Mouse (Mus musculus) neural tube, embryonic 11.5 days (tissue): ENCODE results near the gene E130114P18Rik. TPM values are rescaled to one million over a fixed set of nuclear protein-coding genes. Genes with fewer than 3 reads are reported as not detected.
A peak's percentile ranks its signal among the peaks of the same experiment; 100 is the strongest.

ENCODE experiments used
- ATAC-seq: fragments of 200-750 bp; cut with Nextera tagmentation; 2 replicates; pipeline ENCODE4 v1.8.0; 2017; ENCODE audit warnings: moderate number of reproducible peaks, mild to moderate bottlenecking, moderate TSS enrichment, moderate library complexity; ENCODE audit not compliant: insufficient read depth, low FRiP score, low TSS enrichment
- DNase-seq: peaks from one replicate; pipeline ENCODE4 v3.0.0-alpha.2; 2015; ENCODE audit warnings: low spot score
- H3K27ac ChIP-seq: fragments of 300-500 bp; sonication (generic); 2 replicates; pipeline ENCODE4 v1.5.1; 2014; ENCODE audit warnings: low read depth, mild to moderate bottlenecking, low read length
- H3K27me3 ChIP-seq: fragments of 300-500 bp; sonication (generic); 2 replicates; pipeline ENCODE4 v1.6.1; 2014; ENCODE audit warnings: mild to moderate bottlenecking, low read length, mixed read lengths; ENCODE audit not compliant: control insufficient read depth, insufficient read depth
- H3K36me3 ChIP-seq: fragments of 300-500 bp; sonication (generic); 2 replicates; pipeline ENCODE4 v1.6.1; 2014; ENCODE audit warnings: mild to moderate bottlenecking, low read length, moderate library complexity, mixed read lengths; ENCODE audit not compliant: control insufficient read depth, insufficient read depth
- H3K4me1 ChIP-seq: fragments of 300-500 bp; sonication (generic); 2 replicates; pipeline ENCODE4 v1.6.1; 2014; ENCODE audit warnings: low read length, mixed read lengths; ENCODE audit not compliant: control insufficient read depth, insufficient read depth
- H3K4me2 ChIP-seq: fragments of 300-500 bp; sonication (generic); 2 replicates; pipeline ENCODE4 v1.6.1; 2014; ENCODE audit warnings: low read depth, mild to moderate bottlenecking, moderate library complexity
- H3K4me3 ChIP-seq: fragments of 300-500 bp; sonication (generic); 2 replicates; pipeline ENCODE4 v1.5.1; 2014; ENCODE audit warnings: low read depth, low read length
- H3K9ac ChIP-seq: fragments of 300-500 bp; sonication (generic); 2 replicates; pipeline ENCODE4 v1.6.1; 2014; ENCODE audit warnings: mild to moderate bottlenecking, low read length
- H3K9me3 ChIP-seq: fragments of 300-500 bp; sonication (generic); 2 replicates; pipeline ENCODE4 v1.6.1; 2016; ENCODE audit warnings: low read length; ENCODE audit not compliant: control insufficient read depth
- WGBS: fragments of 180-500 bp; shearing (Covaris S2); extraction: QIAGEN DNeasy Blood & Tissue Kit; methylation state at CpG from one replicate; pipeline ENCODE4 v1.1.7; 2014; 5-methylcytosine and 5-hydroxymethylcytosine counted together
- polyA plus RNA-seq: library from polyadenylated mRNA; unstranded; fragments of >200 nt; fragmentation: Nextera tagmentation; extraction: Ambion mirVana; gene quantifications from 2 replicates; pipeline ENCODE4 v1.2.1, GENCODE M21; 2014

Gene E130114P18Rik
- polyA plus RNA-seq, 1 experiment from 2014 or later, result 9.1 TPM

- Histone ChIP-seq H3K9ac (no peak overlapping the region), H3K4me3 (no peak overlapping the region), H3K4me2 (no peak overlapping the region), H3K9me3 (no peaks in the 10 kb centered on the region), H3K36me3 (no peaks in the 10 kb centered on the region), H3K27me3 (no peaks in the 10 kb centered on the region), H3K4me1 (0 out of 2 replicates have a peak, but pooled peaks cover 6% of the 10 kb centered on the region), H3K27ac (no peak overlapping the region)
- DNase-seq (no peak), ATAC-seq (no peak)
- 77% methylated on average over 4 of the region's 4 CpGs for WGBS
Measured at GRCm38 (mm10) chr4:97809582-97810295, 31.9 kb upstream of the E130114P18Rik start.

GRCm38 (mm10) chr4:97808885-97809284 is 31.0 kb upstream of the E130114P18Rik start:
- DNase-seq (no peak), ATAC-seq (no peak)
- no peaks in the 10 kb centered on the region for H3K36me3 ChIP-seq
- H3K9me3 ChIP-seq, result no peaks in the 10 kb centered on the region
- no peaks in the 10 kb centered on the region for H3K27me3 ChIP-seq
- WGBS, result 88% methylated on average over 3 of the region's 3 CpGs
- H3K4me3 ChIP-seq, result no peak overlapping the region
- 0 out of 2 replicates have a peak, but pooled peaks cover 9% of the 10 kb centered on the region for H3K4me1 ChIP-seq
- no peak overlapping the region for H3K9ac ChIP-seq
- H3K4me2 ChIP-seq, result no peak overlapping the region
- H3K27ac ChIP-seq, result no peak overlapping the region

- DNase-seq, result no peak
Measured at GRCm38 (mm10) chr4:97806924-97807323, 29.0 kb upstream of the E130114P18Rik start.

GRCm38 (mm10) chr4:97805896-97806808 is 28.3 kb upstream of the E130114P18Rik start:
- DNase-seq (peak; percentile 15), ATAC-seq (peak; percentile 88)
- H3K9ac ChIP-seq, result no peak overlapping the region
- no peaks in the 10 kb centered on the region for H3K9me3 ChIP-seq
- H3K4me2 ChIP-seq, result no peak overlapping the region
- 0 out of 2 replicates have a peak, but pooled peaks cover 2% of the 10 kb centered on the region for H3K36me3 ChIP-seq
- no peaks in the 10 kb centered on the region for H3K27me3 ChIP-seq
- no peak overlapping the region for H3K4me3 ChIP-seq
- no peak overlapping the region for H3K27ac ChIP-seq
- H3K4me1 ChIP-seq, result 0 out of 2 replicates have a peak, but pooled peaks cover 10% of the 10 kb centered on the region
- WGBS, result 46% methylated on average over 7 of the region's 7 CpGs

More at GRCm38 (mm10) chr4:97806924-97807323, 29.0 kb upstream of the E130114P18Rik start:
- Histone ChIP-seq H3K36me3 (0 out of 2 replicates have a peak, but pooled peaks cover 2% of the 10 kb centered on the region), H3K4me3 (no peak overlapping the region), H3K4me2 (no peak overlapping the region), H3K27me3 (no peaks in the 10 kb centered on the region), H3K9me3 (no peaks in the 10 kb centered on the region), H3K4me1 (0 out of 2 replicates have a peak, but pooled peaks cover 10% of the 10 kb centered on the region), H3K9ac (no peak overlapping the region), H3K27ac (no peak overlapping the region)
- 80% methylated on average over 2 of the region's 2 CpGs for WGBS
- peak; percentile 62; the same call in 1 of the 2 replicates for ATAC-seq

- no peak overlapping the region for H3K4me3 ChIP-seq
- WGBS, result 47% methylated on average over 2 of the region's 2 CpGs
- no peak overlapping the region for H3K9ac ChIP-seq
- DNase-seq (no peak), ATAC-seq (no peak)
- H3K9me3 ChIP-seq, result no peaks in the 10 kb centered on the region
- no peak overlapping the region for H3K27ac ChIP-seq
- no peaks in the 10 kb centered on the region for H3K27me3 ChIP-seq
- 0 out of 2 replicates have a peak, but pooled peaks cover 2% of the 10 kb centered on the region for H3K36me3 ChIP-seq
- H3K4me2 ChIP-seq, result no peak overlapping the region
- H3K4me1 ChIP-seq, result 0 out of 2 replicates have a peak, but pooled peaks cover 10% of the 10 kb centered on the region
Measured at GRCm38 (mm10) chr4:97805255-97805654, 27.4 kb upstream of the E130114P18Rik start.

- 0 out of 2 replicates have a peak, but pooled peaks cover 10% of the 10 kb centered on the region for H3K4me1 ChIP-seq
- no peak for ATAC-seq
Measured at GRCm38 (mm10) chr4:97804638-97805037, 26.8 kb upstream of the E130114P18Rik start.

GRCm38 (mm10) chr4:97803791-97804190 is 25.9 kb upstream of the E130114P18Rik start:
- Histone ChIP-seq H3K27ac (no peak overlapping the region), H3K36me3 (0 out of 2 replicates have a peak, but pooled peaks cover 2% of the 10 kb centered on the region), H3K27me3 (no peaks in the 10 kb centered on the region), H3K4me1 (0 out of 2 replicates have a peak, but pooled peaks cover 10% of the 10 kb centered on the region), H3K9me3 (no peaks in the 10 kb centered on the region), H3K9ac (no peak overlapping the region), H3K4me3 (no peak overlapping the region), H3K4me2 (no peak overlapping the region)
- ATAC-seq, result no peak
- DNase-seq, result no peak
- WGBS, result 83% methylated on average over 3 of the region's 3 CpGs

More at GRCm38 (mm10) chr4:97804638-97805037, 26.8 kb upstream of the E130114P18Rik start:
- no peaks in the 10 kb centered on the region for H3K9me3 ChIP-seq
- 83% methylated on average over 5 of the region's 5 CpGs for WGBS
- DNase-seq, result no peak
- H3K9ac ChIP-seq, result no peak overlapping the region
- H3K27ac ChIP-seq, result no peak overlapping the region
- H3K27me3 ChIP-seq, result no peaks in the 10 kb centered on the region
- 0 out of 2 replicates have a peak, but pooled peaks cover 2% of the 10 kb centered on the region for H3K36me3 ChIP-seq
- H3K4me2 ChIP-seq, result no peak overlapping the region
- no peak overlapping the region for H3K4me3 ChIP-seq

- Histone ChIP-seq H3K27ac (no peak overlapping the region), H3K4me2 (no peak overlapping the region), H3K4me3 (no peak overlapping the region), H3K4me1 (no peaks in the 10 kb centered on the region; the same call in 1 of the 2 replicates), H3K27me3 (no peaks in the 10 kb centered on the region), H3K9ac (no peak overlapping the region), H3K36me3 (peaks cover 2% of the 10 kb centered on the region; the same call in 1 of the 2 replicates), H3K9me3 (no peaks in the 10 kb centered on the region)
- ATAC-seq (no peak), DNase-seq (no peak)
- 91% methylated on average over 10 of the region's 10 CpGs for WGBS
Measured at GRCm38 (mm10) chr4:97796505-97796904, 18.6 kb upstream of the E130114P18Rik start.
